Mouse (Mus musculus): ENCODE data around the gene Trim28. TPM values are rescaled to one million over a fixed set of nuclear protein-coding genes. Genes with fewer than 3 reads are reported as not detected.

Gene Trim28
- polyA plus RNA-seq, 2 experiments: 93.4 to 138 TPM

DNA sequence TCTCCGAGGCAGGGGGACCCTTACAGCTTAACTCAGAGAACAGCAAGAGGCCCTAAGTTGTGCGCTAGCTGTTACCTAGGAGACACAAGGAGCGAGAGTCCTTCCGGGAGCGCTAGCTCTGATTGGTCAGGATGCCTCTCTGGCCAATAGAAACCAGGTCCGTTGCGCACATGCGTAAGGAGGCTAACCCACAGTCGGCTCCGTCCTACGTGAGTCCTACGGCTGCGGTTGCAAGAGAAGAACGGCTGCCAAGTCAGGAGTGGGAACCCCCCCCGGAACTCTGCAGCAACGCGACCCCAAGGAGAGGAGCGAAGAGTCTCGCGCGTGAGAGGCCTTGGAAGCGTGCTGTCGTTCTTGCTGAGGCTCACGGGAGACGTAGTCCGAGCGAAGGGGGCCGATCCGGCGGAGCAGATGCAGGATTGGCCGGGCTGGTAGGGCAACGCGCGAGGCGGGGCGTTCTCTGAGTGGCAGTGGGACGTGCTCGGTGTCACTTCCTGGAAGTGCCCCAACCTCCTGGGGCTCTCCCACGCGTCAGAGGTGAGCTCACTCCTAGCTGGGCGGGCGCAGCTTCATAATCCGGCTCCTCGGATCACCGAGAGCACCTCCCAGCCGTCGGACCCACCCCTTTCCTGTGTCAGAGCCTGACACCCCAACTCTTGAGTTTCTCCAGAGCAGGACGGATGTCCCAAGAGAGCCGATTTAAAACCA is 21.1 kb upstream of the Trim28 start, which contains the start of gene Zfp446:
Gene Zfp446 (plus strand): TSS at position 167 of the 708 bp plus-strand sequence.
- peak within 1 kb of the TSS; percentile 89 for H3K9ac ChIP-seq (replicated peaks)
- peak; percentile 99 for ATAC-seq (ENCODE audit: insufficient read depth)
- H3K27ac ChIP-seq: peak within 1 kb of the TSS; percentile 91
- under 1% methylated on average over 49 of the region's 49 CpGs for WGBS (ENCODE audit: insufficient replicate concordance)
- no peaks in the 10 kb centered on the region for H3K27me3 ChIP-seq (ENCODE audit: control insufficient read depth, insufficient read depth, low read length)
- TF ChIP-seq EP300 (IDR thresholded peaks at IDR 0.05; ENCODE audit: low read depth) (no peak), CTCF (IDR thresholded peaks at IDR 0.05; ENCODE audit: low read depth) (0 out of 2 replicates have a peak, but pooled peaks have one; percentile 10)
- H3K9me3 ChIP-seq (ENCODE audit: control insufficient read depth, low read length): no peaks in the 10 kb centered on the region
- DNase-seq (ENCODE audit: low read depth in 3 of 3, low spot score in 3 of 3): peak; percentile 96 to 97 (median 96)
- no peaks in the 10 kb centered on the region for H3K36me3 ChIP-seq (replicated peaks; ENCODE audit: control insufficient read depth, insufficient read depth, low read depth)
- peaks cover 16 to 20% of the 10 kb centered on the region in 2 experiments for H3K4me1 ChIP-seq (replicated peaks; ENCODE audit: control insufficient read depth in 2 of 2, insufficient read depth in 2 of 2, low read length in 1 of 2)
- H3K4me2 ChIP-seq (ENCODE audit: low read depth): peak within 1 kb of the TSS; percentile 98
- H3K4me3 ChIP-seq (ENCODE audit: insufficient read depth in 1 of 2, low read depth in 2 of 2, low read length in 2 of 2): peak within 1 kb of the TSS; percentile 77 to 78

DNA sequence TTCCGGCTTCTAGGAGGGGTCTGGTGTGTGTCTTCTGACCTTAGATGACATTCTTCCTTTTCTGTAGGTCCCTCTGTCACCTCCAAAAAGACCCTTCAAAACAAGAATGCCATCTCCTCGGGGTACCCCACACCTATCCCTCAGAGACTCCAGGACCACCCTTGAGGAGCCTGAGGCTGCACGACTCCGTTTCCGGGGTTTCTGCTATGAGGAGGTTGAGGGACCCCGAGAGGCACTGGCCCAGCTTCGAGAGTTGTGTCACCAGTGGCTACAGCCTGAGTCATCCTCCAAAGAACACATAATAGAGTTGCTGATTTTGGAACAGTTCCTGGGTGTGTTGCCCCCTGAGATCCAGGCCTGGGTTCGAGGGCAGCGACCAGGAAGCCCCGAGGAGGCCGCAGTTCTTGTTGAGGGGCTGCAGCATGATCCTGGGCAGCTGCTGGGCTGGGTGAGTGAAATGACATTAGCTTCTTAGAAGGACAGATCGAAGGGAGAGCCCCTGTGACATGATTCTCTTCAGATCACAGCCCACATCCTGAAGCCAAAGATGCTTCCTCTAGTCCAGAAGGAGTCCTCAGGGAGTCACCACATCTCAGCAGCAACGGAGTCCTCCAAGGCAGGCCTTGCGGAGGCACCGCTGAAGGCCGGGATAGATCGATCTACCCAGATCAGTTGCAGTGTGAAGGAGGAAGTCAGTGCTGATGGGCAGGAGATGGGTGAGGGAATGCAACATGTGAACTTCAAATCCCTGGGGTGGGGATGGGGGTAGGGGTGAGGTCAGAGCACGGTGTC is 19.8 kb upstream of the Trim28 start:
- Histone ChIP-seq H3K4me2 (ENCODE audit: low read depth) (peak overlapping the region; percentile 98), H3K9ac (replicated peaks) (peak overlapping the region; percentile 89), H3K27me3 (ENCODE audit: control insufficient read depth, insufficient read depth, low read length) (no peaks in the 10 kb centered on the region), H3K36me3 (replicated peaks; ENCODE audit: control insufficient read depth, insufficient read depth, low read depth) (no peaks in the 10 kb centered on the region), H3K27ac (peak overlapping the region; percentile 91), H3K4me3 (ENCODE audit: insufficient read depth in 1 of 2, low read depth in 2 of 2, low read length in 2 of 2) (peak overlapping the region; percentile 66 to 77; a peak in 3 of 4 replicates), H3K9me3 (ENCODE audit: control insufficient read depth, low read length) (no peaks in the 10 kb centered on the region), H3K4me1 (replicated peaks; ENCODE audit: control insufficient read depth in 2 of 2, insufficient read depth in 2 of 2, low read length in 1 of 2) (peaks cover 16 to 22% of the 10 kb centered on the region in 2 experiments)
- TF ChIP-seq EP300 (IDR thresholded peaks at IDR 0.05; ENCODE audit: low read depth) (no peak), CTCF (IDR thresholded peaks at IDR 0.05; ENCODE audit: low read depth) (no peak)
- no peak for DNase-seq (ENCODE audit: low read depth in 3 of 3, low spot score in 3 of 3)
- 70% methylated on average over 18 of the region's 18 CpGs for WGBS (ENCODE audit: insufficient replicate concordance)
- no peak for ATAC-seq (ENCODE audit: insufficient read depth)

DNA sequence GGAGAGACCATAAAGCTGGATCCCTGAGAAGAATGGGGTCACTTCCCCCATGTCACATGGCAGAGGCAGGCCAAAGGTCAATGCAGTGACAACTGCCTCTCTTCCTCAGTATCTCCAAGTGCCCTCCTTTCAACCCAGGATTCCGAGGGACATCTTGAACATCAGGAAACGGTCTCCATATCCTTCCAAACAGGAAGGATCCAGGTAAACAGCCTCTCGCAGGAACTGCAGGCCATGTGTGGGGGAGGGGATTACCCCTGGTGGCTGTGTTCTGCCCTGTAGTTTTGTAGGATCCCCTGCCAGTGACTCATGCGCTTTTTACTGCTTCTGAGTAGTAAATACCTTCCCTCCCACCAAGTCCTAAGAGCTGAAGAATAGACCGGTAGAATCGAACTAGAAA is 19.1 kb upstream of the Trim28 start:
- Histone ChIP-seq H3K27ac (no peak overlapping the region), H3K4me1 (replicated peaks; ENCODE audit: control insufficient read depth in 2 of 2, insufficient read depth in 2 of 2, low read length in 1 of 2) (peaks cover 16 to 22% of the 10 kb centered on the region in 2 experiments), H3K9ac (replicated peaks) (no peak overlapping the region), H3K36me3 (replicated peaks; ENCODE audit: control insufficient read depth, insufficient read depth, low read depth) (no peaks in the 10 kb centered on the region), H3K4me2 (ENCODE audit: low read depth) (no peak overlapping the region), H3K4me3 (ENCODE audit: insufficient read depth in 1 of 2, low read depth in 2 of 2, low read length in 2 of 2) (no peak overlapping the region), H3K9me3 (ENCODE audit: control insufficient read depth, low read length) (no peaks in the 10 kb centered on the region), H3K27me3 (ENCODE audit: control insufficient read depth, insufficient read depth, low read length) (no peaks in the 10 kb centered on the region)
- WGBS (ENCODE audit: insufficient replicate concordance): 59% methylated on average over 6 of the region's 6 CpGs
- ATAC-seq (ENCODE audit: insufficient read depth) (no peak), DNase-seq (ENCODE audit: low read depth in 3 of 3, low spot score in 3 of 3) (no peak)
- no peak for TF ChIP-seq EP300 (IDR thresholded peaks at IDR 0.05; ENCODE audit: low read depth)
- no peak for TF ChIP-seq CTCF (IDR thresholded peaks at IDR 0.05; ENCODE audit: low read depth)

DNA sequence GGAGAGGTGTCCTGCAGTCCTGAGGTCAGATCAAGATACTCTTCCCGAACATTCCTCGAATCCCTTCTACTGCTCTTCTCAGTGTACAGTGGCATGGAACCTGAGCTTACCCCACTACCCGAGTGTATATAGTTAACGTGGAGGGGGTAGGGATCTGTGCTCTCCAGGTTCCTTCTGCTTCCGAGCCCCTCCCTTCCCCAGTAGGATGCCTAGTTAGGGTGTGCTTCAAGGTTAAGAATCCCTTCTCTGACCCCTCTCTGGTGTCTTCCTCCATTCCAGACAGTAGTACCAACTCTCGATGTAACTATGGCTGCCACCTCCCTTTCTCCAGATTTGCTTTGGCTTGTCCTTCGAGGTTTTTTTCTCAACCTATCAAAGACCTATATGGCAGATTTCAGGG is 18.6 kb upstream of the Trim28 start:
- peaks cover 20 to 25% of the 10 kb centered on the region in 2 experiments for H3K4me1 ChIP-seq (replicated peaks; ENCODE audit: control insufficient read depth in 2 of 2, insufficient read depth in 2 of 2, low read length in 1 of 2)
- no peak for DNase-seq (ENCODE audit: low read depth in 3 of 3, low spot score in 3 of 3)
- no peak overlapping the region for H3K9ac ChIP-seq (replicated peaks)
- 75% methylated on average over 7 of the region's 7 CpGs for WGBS (ENCODE audit: insufficient replicate concordance)
- H3K4me2 ChIP-seq (ENCODE audit: low read depth): no peak overlapping the region
- no peak overlapping the region for H3K4me3 ChIP-seq (ENCODE audit: insufficient read depth in 1 of 2, low read depth in 2 of 2, low read length in 2 of 2)
- no peaks in the 10 kb centered on the region for H3K9me3 ChIP-seq (ENCODE audit: control insufficient read depth, low read length)
- H3K27me3 ChIP-seq (ENCODE audit: control insufficient read depth, insufficient read depth, low read length): no peaks in the 10 kb centered on the region
- H3K27ac ChIP-seq: no peak overlapping the region
- TF ChIP-seq EP300 (IDR thresholded peaks at IDR 0.05; ENCODE audit: low read depth): no peak
- no peak for TF ChIP-seq CTCF (IDR thresholded peaks at IDR 0.05; ENCODE audit: low read depth)
- no peaks in the 10 kb centered on the region for H3K36me3 ChIP-seq (replicated peaks; ENCODE audit: control insufficient read depth, insufficient read depth, low read depth)
- no peak for ATAC-seq (ENCODE audit: insufficient read depth)

DNA sequence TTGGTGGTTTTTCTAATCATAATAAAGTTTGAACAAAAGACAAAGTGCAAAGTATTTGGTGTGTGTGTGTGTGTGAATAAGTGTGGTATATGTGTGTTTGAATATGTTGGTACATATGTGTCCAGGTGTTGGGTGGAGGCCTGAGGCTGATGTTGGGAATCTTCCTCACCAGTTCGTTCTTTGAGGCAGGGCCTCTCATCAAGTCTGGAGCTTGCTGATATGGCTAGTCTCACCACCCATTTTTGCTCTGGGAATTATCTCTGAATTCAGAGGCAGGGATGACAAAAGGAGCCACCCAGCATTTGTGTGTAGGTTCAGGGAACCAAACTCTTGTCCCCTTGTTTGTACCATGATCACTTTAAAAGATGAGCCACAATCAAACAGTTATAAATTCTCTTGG is 13.2 kb upstream of the Trim28 start:
- H3K4me3 ChIP-seq (ENCODE audit: insufficient read depth in 1 of 2, low read depth in 2 of 2, low read length in 2 of 2): no peak overlapping the region
- peaks cover 27 to 39% of the 10 kb centered on the region in 2 experiments for H3K4me1 ChIP-seq (replicated peaks; ENCODE audit: control insufficient read depth in 2 of 2, insufficient read depth in 2 of 2, low read length in 1 of 2)
- peak; percentile 55 for ATAC-seq (ENCODE audit: insufficient read depth)
- peak in 2 of 3 experiments; percentile 52 to 53 for DNase-seq (ENCODE audit: low read depth in 3 of 3, low spot score in 3 of 3)
- H3K9me3 ChIP-seq (ENCODE audit: control insufficient read depth, low read length): no peaks in the 10 kb centered on the region
- H3K36me3 ChIP-seq (replicated peaks; ENCODE audit: control insufficient read depth, insufficient read depth, low read depth): no peaks in the 10 kb centered on the region
- no peak overlapping the region for H3K9ac ChIP-seq (replicated peaks)
- TF ChIP-seq EP300 (IDR thresholded peaks at IDR 0.05; ENCODE audit: low read depth) (peak; percentile 71), CTCF (IDR thresholded peaks at IDR 0.05; ENCODE audit: low read depth) (no peak)
- no peak overlapping the region for H3K4me2 ChIP-seq (ENCODE audit: low read depth)
- WGBS (ENCODE audit: insufficient replicate concordance): 22% methylated on average over 1 of the region's 1 CpGs
- peak overlapping the region; percentile 34 for H3K27ac ChIP-seq
- no peaks in the 10 kb centered on the region for H3K27me3 ChIP-seq (ENCODE audit: control insufficient read depth, insufficient read depth, low read length)

All from liver, embryonic 14.5 days (tissue).